In genomic region chr19:59051622-59052021, GRCm38 (mm10) we compare ENCODE assay signal across 24 mouse cellular contexts.
"Had no signal": no experiment of that assay in that cellular context is flagged by ENCODE, and none has a peak within 500 bp of the region (broad histone marks: within the 10 kb centered on the region; RNA-seq: fewer than 3 reads in every experiment).

No protein-coding gene starts in this region.

- H3K9ac ChIP-seq: heart, embryonic 12.5 days; hindbrain, embryonic 13.5 days; hindbrain, embryonic 15.5 days; kidney, embryonic 15.5 days; limb, embryonic 13.5 days; limb, embryonic 15.5 days; liver, embryonic 12.5 days; liver, embryonic 14.5 days had no signal

- H3K27me3 ChIP-seq: heart, embryonic 12.5 days; hindbrain, embryonic 13.5 days; hindbrain, embryonic 15.5 days; kidney, embryonic 15.5 days; limb, embryonic 13.5 days; limb, embryonic 15.5 days; liver, embryonic 12.5 days had no signal

- H3K4me2 ChIP-seq: heart, embryonic 12.5 days; hindbrain, embryonic 13.5 days; hindbrain, embryonic 15.5 days; kidney, embryonic 15.5 days; limb, embryonic 13.5 days; limb, embryonic 15.5 days; liver, embryonic 12.5 days had no signal

- H3K4me3 ChIP-seq: heart, embryonic 10.5 days; heart, embryonic 12.5 days; hindbrain, embryonic 13.5 days; hindbrain, embryonic 15.5 days; kidney, embryonic 15.5 days; limb, embryonic 13.5 days; limb, embryonic 15.5 days; liver, embryonic 12.5 days had no signal

- ATAC-seq: hindbrain, postnatal 0 days; intestine, embryonic 16.5 days; liver, embryonic 12.5 days had no signal

- H3K36me3 ChIP-seq: heart, embryonic 10.5 days; heart, embryonic 12.5 days; hindbrain, embryonic 13.5 days; hindbrain, embryonic 15.5 days; kidney, embryonic 15.5 days; limb, embryonic 13.5 days; limb, embryonic 15.5 days; liver, embryonic 12.5 days had no signal

- H3K9me3 ChIP-seq: heart, embryonic 10.5 days; heart, embryonic 12.5 days; hindbrain, embryonic 13.5 days; hindbrain, embryonic 15.5 days; kidney, embryonic 15.5 days; limb, embryonic 13.5 days; limb, embryonic 15.5 days; liver, embryonic 12.5 days had no signal

- H3K27ac ChIP-seq: heart, embryonic 10.5 days; hindbrain, embryonic 13.5 days; hindbrain, embryonic 15.5 days; hindbrain, postnatal 0 days; kidney, embryonic 15.5 days; kidney, postnatal 0 days; limb, embryonic 13.5 days; limb, embryonic 15.5 days; liver, embryonic 12.5 days; liver, embryonic 14.5 days had no signal

- H3K4me1 ChIP-seq: heart, embryonic 10.5 days; heart, embryonic 12.5 days; hindbrain, embryonic 15.5 days; kidney, embryonic 15.5 days; limb, embryonic 15.5 days; liver, embryonic 12.5 days had no signal

- DNase-seq: gastrocnemius, postnatal 14 days; gastrocnemius, postnatal 36 days; heart, adult 18-20 months; heart, postnatal 10 days; heart, postnatal 36 days; kidney, adult 11 months; kidney, adult 2 months; kidney, adult 9 months; kidney, postnatal 14 days; kidney, postnatal 36 days; layer of hippocampus, postnatal 36 days; left cerebral cortex, postnatal 4 days had no signal
